In the genomic region with DNA sequence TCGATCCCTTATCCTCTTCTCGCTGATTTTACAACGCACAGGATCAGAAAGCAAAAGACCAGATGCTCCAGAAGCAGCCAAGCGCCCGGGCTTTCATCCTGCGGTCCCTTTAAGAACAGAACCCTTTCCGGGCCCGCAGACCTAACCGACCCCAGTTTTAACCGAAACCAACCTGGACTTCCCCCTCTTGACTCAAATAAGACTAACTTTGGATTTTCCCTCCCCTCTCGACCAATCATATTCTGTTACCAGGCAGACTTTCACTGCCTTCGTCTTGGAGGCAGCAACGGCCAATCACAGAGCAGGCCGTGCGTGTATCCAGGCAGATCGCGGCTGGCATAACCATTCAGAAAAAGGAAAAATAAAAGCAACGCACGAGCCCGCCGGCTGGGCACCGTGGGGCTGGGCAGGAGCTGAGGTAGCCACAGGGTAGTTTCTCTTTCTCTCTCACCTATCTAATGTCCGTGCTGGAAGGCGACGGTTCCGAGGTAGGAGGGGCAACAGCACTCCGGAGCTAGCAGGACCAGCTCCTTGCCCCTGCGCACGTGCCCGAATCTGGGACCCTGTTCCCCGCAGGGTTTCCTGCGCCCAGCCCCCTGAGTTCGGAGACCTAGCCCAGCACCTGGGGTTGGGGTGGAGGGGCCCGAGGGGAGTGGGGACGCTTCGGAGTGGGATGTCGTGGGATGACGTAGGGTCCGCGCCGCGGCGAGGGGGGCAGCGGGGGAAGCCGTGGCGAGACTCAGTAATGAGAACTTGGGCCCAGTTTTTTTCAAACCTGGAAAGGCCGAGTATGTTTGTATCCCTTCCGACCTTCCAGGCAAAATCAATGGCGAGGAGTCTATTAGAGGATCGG, we compare ENCODE assay signal across 8 mouse cellular contexts. TPM values are rescaled to one million over a fixed set of nuclear protein-coding genes. Genes with fewer than 3 reads are reported as not detected.
A peak's percentile ranks its signal among the peaks of the same experiment; 100 is the strongest.
DNase-seq lines count a peak whose midpoint lies in the region; ATAC-seq and TF ChIP-seq lines count a peak whose summit lies in the region.

A gene (plus strand): TSS at position 312 of the 853 bp plus-strand sequence.

- peak; percentile 99 for DNase-seq in Patski (ENCODE audit: low read depth, low spot score)
- DNase-seq in cerebellum, postnatal 14 days: peak; percentile 93 to 95
- DNase-seq in frontal cortex, postnatal 14 days (ENCODE audit: low spot score in 2 of 2): peak; percentile 87 to 90
- DNase-seq in layer of hippocampus, postnatal 25 days (ENCODE audit: extremely low spot score in 1 of 2, low spot score in 1 of 2): peak; percentile 77
- peak; percentile 99 for DNase-seq in lung, postnatal 25 days (ENCODE audit: low spot score)
- DNase-seq in retina, embryonic 14.5 days (ENCODE audit: low spot score): peak; percentile 90
- DNase-seq in thymus, postnatal 4 days: peak; percentile 86

- peak within 1 kb of the TSS; percentile 52 for H3K4me2 ChIP-seq in hindbrain, embryonic 13.5 days

- peak within 1 kb of the TSS; percentile 90 for H3K9ac ChIP-seq in hindbrain, embryonic 13.5 days

- peak; percentile 97 for ATAC-seq in Patski
- ATAC-seq in hindbrain, embryonic 13.5 days (ENCODE audit: low FRiP score): peak; percentile 97

- peak within 1 kb of the TSS; percentile 72 for H3K4me3 ChIP-seq in hindbrain, embryonic 13.5 days

- CTCF ChIA-PET in Patski (lab: Charles Lee): interaction anchor here (0.8 to 2.2 kb wide), 10 partner anchors 11 to 65 kb away, joined by 3 to 15 read pairs (median 3); no protein-coding TSS in a partner anchor

- no peaks in the 10 kb centered on the region for H3K9me3 ChIP-seq in hindbrain, embryonic 13.5 days

- H3K4me1 ChIP-seq in hindbrain, embryonic 13.5 days (replicated peaks): peaks cover 22% of the 10 kb centered on the region

- no peaks in the 10 kb centered on the region for H3K27me3 ChIP-seq in Patski
- no peaks in the 10 kb centered on the region for H3K27me3 ChIP-seq in hindbrain, embryonic 13.5 days

- in situ Hi-C loops in Patski (cut with MboI; ENCODE audit: low pct_unique_long_range_greater_than_20kb): loop anchor here (5.0 kb wide), 1 partner anchor 43 kb away; no protein-coding TSS in a partner anchor

- peaks cover 35% of the 10 kb centered on the region for H3K36me3 ChIP-seq in hindbrain, embryonic 13.5 days

- POLR2A ChIA-PET in Patski (lab: Charles Lee): interaction anchor here (0.5 to 1.7 kb wide), 7 partner anchors 9 to 177 kb away, joined by 3 to 11 read pairs (median 4); a partner anchor contains a TSS

- WGBS in hindbrain, embryonic 13.5 days: under 1% methylated on average over 50 of the region's 50 CpGs

- no peak for TF ChIP-seq CTCF in Patski (IDR thresholded peaks at IDR 0.05)

- H3K27ac ChIP-seq in hindbrain, embryonic 13.5 days: peak within 1 kb of the TSS; percentile 97

RNA-seq across cellular contexts. Expression of the gene that starts here (rescaled TPM):
- polyA plus RNA-seq in Patski (2021): 22.8 TPM
- 5.4 and 5.5 TPM in 2 replicates for polyA plus RNA-seq in hindbrain, embryonic 13.5 days (2015; fragmentation: Nextera tagmentation; extraction: Ambion mirVana)
- 10 to 100 TPM; 18.8 to 22.3 TPM for total RNA-seq in layer of hippocampus, postnatal 25 days (2021)

Comparison
In these comparisons a context has a peak if more than half of its experiments do, and no peak if none do; other contexts are left out.
1. Peak in every context shown above with its lines: DNase-seq, ATAC-seq, H3K4me3 ChIP-seq and H3K27ac ChIP-seq.